Mouse (Mus musculus) c-Kit-negative CD71-positive TER-119-positive erythroid progenitor cells, embryonic 14.5 days (primary cell): ENCODE results near the gene Abcd1.

Source experiments
- DNase-seq: peaks from one replicate; pipeline ENCODE4 v3.0.0-alpha.2; 2013; ENCODE audit warnings: low read depth, low spot score

The Abcd1 gene

GRCm38 (mm10) chrX:73716109-73716661, at the start of gene Abcd1, which contains the start of gene Bcap31:
Gene Abcd1, plus strand, starts transcription at chrX:73716597.
Gene Bcap31, minus strand, starts transcription at chrX:73716175.
- DNase-seq = peak; percentile 90

GRCm38 (mm10) chrX:73672031-73672431, 44.4 kb upstream of the Abcd1 start:
- DNase-seq = no peak

GRCm38 (mm10) chrX:73672879-73673618, 43.3 kb upstream of the Abcd1 start, which contains the start of gene Slc6a8:
Gene Slc6a8, plus strand, starts transcription at chrX:73673150.
- no peak for DNase-seq

- DNase-seq = no peak
Measured at GRCm38 (mm10) chrX:73673619-73673967, 42.8 kb upstream of the Abcd1 start.

GRCm38 (mm10) chrX:73673968-73674661, 42.3 kb upstream of the Abcd1 start:
- DNase-seq = no peak

GRCm38 (mm10) chrX:73675231-73675630, 41.2 kb upstream of the Abcd1 start:
- DNase-seq = no peak

- DNase-seq = no peak
Measured at GRCm38 (mm10) chrX:73676668-73677067, 39.7 kb upstream of the Abcd1 start.

GRCm38 (mm10) chrX:73684156-73684555, 32.2 kb upstream of the Abcd1 start:
- DNase-seq = no peak

- no peak for DNase-seq
Measured at GRCm38 (mm10) chrX:73684978-73685377, 31.4 kb upstream of the Abcd1 start.

- no peak for DNase-seq
Measured at GRCm38 (mm10) chrX:73685629-73686028, 30.8 kb upstream of the Abcd1 start.

- no peak for DNase-seq
Measured at GRCm38 (mm10) chrX:73690917-73691629, 25.3 kb upstream of the Abcd1 start.

- no peak for DNase-seq
Measured at GRCm38 (mm10) chrX:73700472-73700871, 15.9 kb upstream of the Abcd1 start.

- no peak for DNase-seq
Measured at GRCm38 (mm10) chrX:73715476-73716108, 805 bp upstream of the Abcd1 start.

GRCm38 (mm10) chrX:73716709-73717545, 530 bp downstream of the Abcd1 start:
- peak; percentile 36 for DNase-seq

- no peak for DNase-seq
Measured at GRCm38 (mm10) chrX:73717667-73718066, 1.3 kb downstream of the Abcd1 start.

- DNase-seq = no peak
Measured at GRCm38 (mm10) chrX:73718271-73718670, 1.9 kb downstream of the Abcd1 start.

- no peak for DNase-seq
Measured at GRCm38 (mm10) chrX:73718686-73719362, 2.4 kb downstream of the Abcd1 start.

- no peak for DNase-seq
Measured at GRCm38 (mm10) chrX:73730908-73731307, 14.5 kb downstream of the Abcd1 start.

GRCm38 (mm10) chrX:73738155-73738554, 21.8 kb downstream of the Abcd1 start:
- no peak for DNase-seq

- no peak for DNase-seq
Measured at GRCm38 (mm10) chrX:73739151-73739550, 22.8 kb downstream of the Abcd1 start.
